Mouse (Mus musculus): ENCODE data around the gene Cyp4f39. TPM values are rescaled to one million over a fixed set of nuclear protein-coding genes. Genes with fewer than 3 reads are reported as not detected.
"Not testable (repeated sequence)": the region's sequence is repeated elsewhere in the genome, so short reads cannot be mapped to it uniquely, and the experiment has no call there.

Gene Cyp4f39
- total RNA-seq, 2 experiments from 2014 or later: not detected

- intact Hi-C loops (cut with DNase I); DNase-seq: not testable (repeated sequence)
Measured at GRCm38 (mm10) chr17:32526341-32526740, 73.8 kb downstream of the Cyp4f39 start.

GRCm38 (mm10) chr17:32527748-32528147 lies 75.2 kb downstream of the Cyp4f39 start:
- intact Hi-C loops (cut with DNase I): loop anchor here (2.0 kb wide), 1 partner anchor 423 kb away; no protein-coding TSS in a partner anchor
- no peak for DNase-seq

GRCm38 (mm10) chr17:32528408-32529337 lies 76.2 kb downstream of the Cyp4f39 start:
- peak; percentile 85 to 86 for DNase-seq
- intact Hi-C loops (cut with DNase I): loop anchor here (1.0 to 2.0 kb wide), 2 partner anchors 152 to 422 kb away; no protein-coding TSS in a partner anchor

- intact Hi-C loops (cut with DNase I); DNase-seq: not testable (repeated sequence)
Measured at GRCm38 (mm10) chr17:32532356-32532755, 79.8 kb downstream of the Cyp4f39 start.

GRCm38 (mm10) chr17:32534068-32534467 lies 81.5 kb downstream of the Cyp4f39 start:
- no peak for DNase-seq
- intact Hi-C loops (cut with DNase I): no loop called here

- DNase-seq: peak; percentile 91 to 93
- intact Hi-C loops (cut with DNase I): not testable (repeated sequence)
Measured at GRCm38 (mm10) chr17:32536051-32536866, 83.7 kb downstream of the Cyp4f39 start, which contains the start of gene Cyp4f16. Gene Cyp4f16, plus strand, starts transcription at chr17:32536558.

GRCm38 (mm10) chr17:32536867-32537250 lies 84.3 kb downstream of the Cyp4f39 start:
- peak in 1 of 2 experiments; percentile 14 for DNase-seq
- intact Hi-C loops (cut with DNase I): no loop called here

Other genes starting within 250 kb of the Cyp4f39 start
- 10 to 100 TPM; 52.3 to 55.0 TPM for gene Brd4, start 168.0 kb upstream of the Cyp4f39 start, total RNA-seq (2021)
- 10 to 100 TPM; 37.3 to 50.4 TPM for gene Akap8, start 131.5 kb upstream of the Cyp4f39 start, total RNA-seq (2021)
- gene Akap8l, start 102.1 kb upstream of the Cyp4f39 start, total RNA-seq (2021): 10 to 100 TPM; 44.5 to 55.7 TPM
- 10 to 100 TPM; 18.9 to 19.1 TPM for gene Wiz, start 63.3 kb upstream of the Cyp4f39 start, total RNA-seq (2021)
- under 1 TPM; 0.60 to 0.97 TPM for gene Rasal3, start 49.1 kb upstream of the Cyp4f39 start, total RNA-seq (2021)
- gene Pglyrp2, start 28.6 kb upstream of the Cyp4f39 start, total RNA-seq (2021): not detected
- 1 to 10 TPM; 5.7 to 7.1 TPM for gene Cyp4f17, start 53.3 kb downstream of the Cyp4f39 start, total RNA-seq (2021)
- 1 to 10 TPM; 6.6 to 9.9 TPM for gene Cyp4f16, start 83.8 kb downstream of the Cyp4f39 start, total RNA-seq (2021)
- gene Cyp4f37, start 168.6 kb downstream of the Cyp4f39 start, total RNA-seq (2021): not detected
- not detected for gene Cyp4f40, start 206.2 kb downstream of the Cyp4f39 start, total RNA-seq (2021)
- gene Cyp4f15, start 232.9 kb downstream of the Cyp4f39 start, total RNA-seq (2021): not detected